8 mouse cellular contexts compared by ENCODE assay signal in genomic region chr13:69534654-69535551, GRCm38 (mm10). TPM values are rescaled to one million over a fixed set of nuclear protein-coding genes. Genes with fewer than 3 reads are reported as not detected.
DNase-seq lines count a peak whose midpoint lies in the region; ATAC-seq and TF ChIP-seq lines count a peak whose summit lies in the region.

No protein-coding gene starts in this region.

- no peak for TF ChIP-seq CTCF in bone marrow macrophage, adult 2 months (IDR thresholded peaks at IDR 0.05; ENCODE audit: low read depth, low read length)
- TF ChIP-seq CTCF in embryonic fibroblast, embryonic 13.5 days (IDR thresholded peaks at IDR 0.05; ENCODE audit: borderline replicate concordance, insufficient read depth, low read length): no peak

- peaks cover 8% of the 10 kb centered on the region for H3K36me3 ChIP-seq in heart, embryonic 10.5 days
- peaks cover 6% of the 10 kb centered on the region for H3K36me3 ChIP-seq in kidney, embryonic 15.5 days

- TF ChIP-seq POLR2A in bone marrow macrophage, adult 2 months (IDR thresholded peaks at IDR 0.05; ENCODE audit: borderline replicate concordance, low read depth, low read length): no peak; the same call in 1 of the 2 replicates
- TF ChIP-seq POLR2A in embryonic fibroblast, embryonic 13.5 days (IDR thresholded peaks at IDR 0.05; ENCODE audit: low read depth, low read length): peak; percentile 79

- H3K4me2 ChIP-seq in kidney, embryonic 15.5 days: peak overlapping the region; percentile 95

- peak; percentile 96 for ATAC-seq in kidney, embryonic 15.5 days (replicated peaks; ENCODE audit: low FRiP score)
- ATAC-seq in monocyte, adult 5-6 weeks (replicated peaks; ENCODE audit: insufficient number of reproducible peaks, low FRiP score, low TSS enrichment, poor library complexity, severe bottlenecking): peak; percentile 61

- H3K9ac ChIP-seq in kidney, embryonic 15.5 days: peak overlapping the region; percentile 90

- peak overlapping the region; percentile 96 for H3K4me3 ChIP-seq in bone marrow macrophage, adult 2 months (ENCODE audit: insufficient read depth, low read length)
- peak overlapping the region; percentile 65 for H3K4me3 ChIP-seq in embryonic fibroblast, embryonic 13.5 days (ENCODE audit: insufficient read depth, low read length)
- H3K4me3 ChIP-seq in heart, embryonic 10.5 days: peak overlapping the region; percentile 96
- peak overlapping the region; percentile 79 for H3K4me3 ChIP-seq in kidney, embryonic 15.5 days (replicated peaks)

- H3K9me3 ChIP-seq in heart, embryonic 10.5 days: no peaks in the 10 kb centered on the region
- H3K9me3 ChIP-seq in kidney, embryonic 15.5 days (replicated peaks): no peaks in the 10 kb centered on the region

- no peaks in the 10 kb centered on the region for H3K27me3 ChIP-seq in heart, embryonic 10.5 days (ENCODE audit: insufficient read depth, poor library complexity, severe bottlenecking)
- no peaks in the 10 kb centered on the region for H3K27me3 ChIP-seq in kidney, embryonic 15.5 days

- H3K4me1 ChIP-seq in bone marrow macrophage, adult 2 months (ENCODE audit: control insufficient read depth, insufficient read depth, low read length): peaks cover 28% of the 10 kb centered on the region
- peaks cover 11% of the 10 kb centered on the region for H3K4me1 ChIP-seq in embryonic fibroblast, embryonic 13.5 days (ENCODE audit: control insufficient read depth, insufficient read depth, low read length)
- peaks cover 59% of the 10 kb centered on the region for H3K4me1 ChIP-seq in heart, embryonic 10.5 days
- peaks cover 44% of the 10 kb centered on the region for H3K4me1 ChIP-seq in kidney, embryonic 15.5 days

- WGBS in heart, embryonic 10.5 days: under 1% methylated on average over 84 of the region's 86 CpGs
- under 1% methylated on average over 75 of the region's 86 CpGs for WGBS in kidney, embryonic 15.5 days

- DNase-seq in A20 (ENCODE audit: low read depth, low spot score) (peak; percentile 96), liver (peak; percentile 99)
- peak; percentile 98 for DNase-seq in heart, embryonic 10.5 days (ENCODE audit: low spot score)
- peak; percentile 98 to 99 for DNase-seq in spleen, postnatal 4 days (ENCODE audit: low spot score in 2 of 2)

- H3K27ac ChIP-seq in bone marrow macrophage, adult 2 months (ENCODE audit: insufficient read depth, low read depth, low read length): peak overlapping the region; percentile 76
- peak overlapping the region; percentile 90 for H3K27ac ChIP-seq in embryonic fibroblast, embryonic 13.5 days (ENCODE audit: insufficient read depth, low read length)
- H3K27ac ChIP-seq in heart, embryonic 10.5 days: peak overlapping the region; percentile 99
- peak overlapping the region; percentile 96 for H3K27ac ChIP-seq in kidney, embryonic 15.5 days

RNA-seq across cellular contexts. Expression of gene Tent4a, which starts 0.5 kb away (rescaled TPM):
- 12.7 and 15.0 TPM in 2 replicates for polyA plus RNA-seq in bone marrow macrophage, adult 2 months (2012; ENCODE audit: insufficient read depth, insufficient read length, missing spikeins)
- 28.4 and 34.1 TPM in 2 replicates for polyA plus RNA-seq in embryonic fibroblast, embryonic 13.5 days (2011; ENCODE audit: insufficient read length, low read depth, missing spikeins)
- 3.2 and 4.6 TPM in 2 replicates for polyA plus RNA-seq in heart, embryonic 10.5 days (2016; fragmentation: Nextera tagmentation; extraction: Ambion mirVana)
- polyA plus RNA-seq in kidney, embryonic 15.5 days (2015; fragmentation: Nextera tagmentation; extraction: Ambion mirVana): 5.1 and 5.5 TPM in 2 replicates
- 4.9 to 16.1 TPM (median 9.2 TPM) in 3 replicates for total RNA-seq in monocyte, adult 5-6 weeks (2017)

RNA-seq across cellular contexts. Expression of gene Nsun2, which starts 1.4 kb away (rescaled TPM):
- 27.7 and 33.6 TPM in 2 replicates for polyA plus RNA-seq in bone marrow macrophage, adult 2 months (2012; ENCODE audit: insufficient read depth, insufficient read length, missing spikeins)
- polyA plus RNA-seq in embryonic fibroblast, embryonic 13.5 days (2011; ENCODE audit: insufficient read length, low read depth, missing spikeins): 106 and 109 TPM in 2 replicates
- polyA plus RNA-seq in heart, embryonic 10.5 days (2016; fragmentation: Nextera tagmentation; extraction: Ambion mirVana): 106 and 140 TPM in 2 replicates
- 130 TPM in 2 replicates for polyA plus RNA-seq in kidney, embryonic 15.5 days (2015; fragmentation: Nextera tagmentation; extraction: Ambion mirVana)
- total RNA-seq in monocyte, adult 5-6 weeks (2017): 73.1 to 84.0 TPM (median 80.0 TPM) in 3 replicates

Comparison
In these comparisons a context has a peak if more than half of its experiments do, and no peak if none do; other contexts are left out.
1. Peak in every context shown above with its lines: DNase-seq, ATAC-seq, H3K4me3 ChIP-seq and H3K27ac ChIP-seq.